Mouse (Mus musculus) heart, postnatal 25 days (tissue): ENCODE data around the gene Zfp867. TPM values are rescaled to one million over a fixed set of nuclear protein-coding genes. Genes with fewer than 3 reads are reported as not detected.

Source experiments
- DNase-seq: peaks from one replicate; pipeline ENCODE4 v3.0.0; 2022; ENCODE audit warnings: low spot score
- intact Hi-C: fragments of 180-260 bp; cut with DNase I; formaldehyde crosslinking; loops from one replicate; pipeline ENCODE4 v1.15.1; 2025
- total RNA-seq, 2 experiments: library from RNA; stranded (reverse); gene quantifications; 2 replicates each; pipeline ENCODE4 v1.2.3; 2021

The Zfp867 gene
- total RNA-seq, 2 experiments from 2014 or later = 4.8 to 5.0 TPM

GRCm38 (mm10) chr11:59412058-59412457 lies 60.2 kb downstream of the Zfp867 start:
- DNase-seq = no peak
- intact Hi-C loops = no loop called here

Other genes starting within 250 kb of the Zfp867 start
- 100 to 1,000 TPM; 252 to 265 TPM for gene Arf1, start 244.2 kb downstream of the Zfp867 start, total RNA-seq
- not detected for gene Wnt3a, start 181.7 kb downstream of the Zfp867 start, total RNA-seq
- gene Wnt9a, start 165.5 kb downstream of the Zfp867 start, total RNA-seq = 1 to 10 TPM; 5.6 to 6.6 TPM
- gene Prss38, start 96.8 kb downstream of the Zfp867 start, total RNA-seq = not detected
- 10 to 100 TPM; 11.9 to 13.0 TPM for gene Jmjd4, start 22.4 kb downstream of the Zfp867 start, total RNA-seq
- gene Snap47, start 21.3 kb downstream of the Zfp867 start, total RNA-seq = 10 to 100 TPM; 35.4 to 37.0 TPM
- 10 to 100 TPM; 14.4 to 18.2 TPM for gene Zkscan17, start 54.3 kb upstream of the Zfp867 start, total RNA-seq
- under 1 TPM; 0.44 to 0.59 TPM for gene Nlrp3, start 69.1 kb upstream of the Zfp867 start, total RNA-seq
- gene Olfr222, start 103.8 kb upstream of the Zfp867 start, total RNA-seq = not detected
- not detected for gene Olfr223, start 120.8 kb upstream of the Zfp867 start, total RNA-seq
- gene Mprip, start 188.8 kb upstream of the Zfp867 start, total RNA-seq = 100 to 1,000 TPM; 149 to 151 TPM